Mouse (Mus musculus) kidney, embryonic 14.5 days (tissue): ENCODE measurements around the gene Lypd6b. TPM values are rescaled to one million over a fixed set of nuclear protein-coding genes. Genes with fewer than 3 reads are reported as not detected.
A peak's percentile ranks its signal among the peaks of the same experiment; 100 is the strongest.

ENCODE experiments used
- ATAC-seq: fragments of 200-750 bp; cut with Nextera tagmentation; 2 replicates; pipeline ENCODE4 v1.8.0; 2017; ENCODE audit warnings: moderate number of reproducible peaks, mild to moderate bottlenecking, moderate TSS enrichment, moderate library complexity; ENCODE audit not compliant: low FRiP score, low TSS enrichment
- H3K27ac ChIP-seq: fragments of 300-500 bp; sonication (generic); 2 replicates; pipeline ENCODE4 v1.5.1; 2014; ENCODE audit warnings: low read depth, mild to moderate bottlenecking, low read length, moderate library complexity, mixed read lengths
- H3K27me3 ChIP-seq: fragments of 300-500 bp; sonication (generic); 2 replicates; pipeline ENCODE4 v1.6.1; 2014; ENCODE audit warnings: mild to moderate bottlenecking, low read length; ENCODE audit not compliant: control insufficient read depth, insufficient read depth
- H3K36me3 ChIP-seq: fragments of 300-500 bp; sonication (generic); 2 replicates; pipeline ENCODE4 v1.6.1; 2014; ENCODE audit warnings: low read length, mixed read lengths; ENCODE audit not compliant: control insufficient read depth, insufficient read depth
- H3K4me1 ChIP-seq: fragments of 300-500 bp; sonication (generic); 2 replicates; pipeline ENCODE4 v1.6.1; 2014; ENCODE audit warnings: low read length, mixed read lengths; ENCODE audit not compliant: control insufficient read depth, insufficient read depth
- H3K4me2 ChIP-seq: fragments of 300-500 bp; sonication (generic); replicated peaks from 2 replicates; pipeline ENCODE4 v1.6.1; 2014; ENCODE audit warnings: low read depth, mild to moderate bottlenecking, low read length
- H3K4me3 ChIP-seq: fragments of 300-500 bp; sonication (generic); 2 replicates; pipeline ENCODE4 v1.5.1; 2014; ENCODE audit warnings: mild to moderate bottlenecking, low read length
- H3K9ac ChIP-seq: fragments of 300-500 bp; sonication (generic); 2 replicates; pipeline ENCODE4 v1.6.1; 2014; ENCODE audit warnings: low read depth, mild to moderate bottlenecking, low read length, moderate library complexity
- H3K9me3 ChIP-seq: fragments of 300-500 bp; sonication (generic); 2 replicates; pipeline ENCODE4 v1.6.1; 2016; ENCODE audit warnings: low read length; ENCODE audit not compliant: control insufficient read depth
- WGBS: fragments of 180-500 bp; shearing (Covaris S2); extraction: QIAGEN DNeasy Blood & Tissue Kit; methylation state at CpG from one replicate; pipeline ENCODE4 v1.1.7; 2014; 5-methylcytosine and 5-hydroxymethylcytosine counted together
- polyA plus RNA-seq: library from polyadenylated mRNA; unstranded; fragments of >200 nt; fragmentation: Nextera tagmentation; extraction: Ambion mirVana; gene quantifications from 2 replicates; pipeline ENCODE4 v1.2.1, GENCODE M21; 2014

The Lypd6b gene
- polyA plus RNA-seq, 1 experiment from 2014 or later: 11.4 TPM

GRCm38 (mm10) chr2:49825588-49825987 is 38.1 kb downstream of the Lypd6b start:
- Histone ChIP-seq H3K9ac (no peak overlapping the region), H3K4me1 (0 out of 2 replicates have a peak, but pooled peaks cover 7% of the 10 kb centered on the region), H3K27me3 (no peaks in the 10 kb centered on the region), H3K4me3 (no peak overlapping the region), H3K27ac (no peak overlapping the region), H3K4me2 (no peak overlapping the region), H3K9me3 (no peaks in the 10 kb centered on the region), H3K36me3 (no peaks in the 10 kb centered on the region)
- no peak for ATAC-seq
- 22% methylated on average over 1 of the region's 1 CpGs for WGBS

GRCm38 (mm10) chr2:49827756-49828155 is 40.3 kb downstream of the Lypd6b start:
- Histone ChIP-seq H3K9me3 (no peaks in the 10 kb centered on the region), H3K4me2 (no peak overlapping the region), H3K9ac (no peak overlapping the region), H3K27me3 (no peaks in the 10 kb centered on the region), H3K27ac (peak overlapping the region; percentile 59; the same call in 1 of the 2 replicates), H3K4me1 (0 out of 2 replicates have a peak, but pooled peaks cover 7% of the 10 kb centered on the region), H3K36me3 (no peaks in the 10 kb centered on the region), H3K4me3 (no peak overlapping the region)
- WGBS: 6% methylated on average over 4 of the region's 4 CpGs
- ATAC-seq: peak; percentile 94

- Histone ChIP-seq H3K9me3 (no peaks in the 10 kb centered on the region), H3K27ac (no peak overlapping the region), H3K4me3 (no peak overlapping the region), H3K27me3 (no peaks in the 10 kb centered on the region), H3K4me1 (0 out of 2 replicates have a peak, but pooled peaks cover 7% of the 10 kb centered on the region), H3K36me3 (no peaks in the 10 kb centered on the region), H3K4me2 (no peak overlapping the region), H3K9ac (no peak overlapping the region)
- ATAC-seq: no peak
- WGBS: 91% methylated on average over 3 of the region's 3 CpGs
These were observed 42.9 kb downstream of the Lypd6b start for GRCm38 (mm10) chr2:49830369-49830768.

GRCm38 (mm10) chr2:49832277-49832803 is 44.9 kb downstream of the Lypd6b start:
- ATAC-seq: no peak
- Histone ChIP-seq H3K9ac (no peak overlapping the region), H3K27me3 (no peaks in the 10 kb centered on the region), H3K4me2 (no peak overlapping the region), H3K4me3 (no peak overlapping the region), H3K36me3 (no peaks in the 10 kb centered on the region), H3K27ac (no peak overlapping the region), H3K9me3 (no peaks in the 10 kb centered on the region), H3K4me1 (no peaks in the 10 kb centered on the region; the same call in 1 of the 2 replicates)
- 73% methylated on average over 9 of the region's 9 CpGs for WGBS

GRCm38 (mm10) chr2:49837454-49838059 is 50.1 kb downstream of the Lypd6b start:
- H3K9ac ChIP-seq: no peak overlapping the region
- H3K36me3 ChIP-seq: no peaks in the 10 kb centered on the region
- H3K27ac ChIP-seq: no peak overlapping the region
- no peaks in the 10 kb centered on the region for H3K27me3 ChIP-seq
- H3K4me1 ChIP-seq: peaks cover 8% of the 10 kb centered on the region
- H3K9me3 ChIP-seq: no peaks in the 10 kb centered on the region
- no peak overlapping the region for H3K4me2 ChIP-seq
- no peak for ATAC-seq
- 49% methylated on average over 12 of the region's 12 CpGs for WGBS
- no peak overlapping the region for H3K4me3 ChIP-seq

GRCm38 (mm10) chr2:49838611-49839010 is 51.1 kb downstream of the Lypd6b start:
- Histone ChIP-seq H3K4me2 (no peak overlapping the region), H3K4me1 (peaks cover 8% of the 10 kb centered on the region), H3K9me3 (no peaks in the 10 kb centered on the region), H3K27me3 (no peaks in the 10 kb centered on the region), H3K36me3 (no peaks in the 10 kb centered on the region), H3K9ac (no peak overlapping the region), H3K4me3 (no peak overlapping the region), H3K27ac (no peak overlapping the region)
- WGBS: 44% methylated on average over 7 of the region's 7 CpGs
- no peak for ATAC-seq

- H3K36me3 ChIP-seq: no peaks in the 10 kb centered on the region
- peak; percentile 66; the same call in 1 of the 2 replicates for ATAC-seq
- H3K27ac ChIP-seq: no peak overlapping the region
- no peak overlapping the region for H3K4me2 ChIP-seq
- H3K27me3 ChIP-seq: no peaks in the 10 kb centered on the region
- H3K9me3 ChIP-seq: no peaks in the 10 kb centered on the region
- H3K9ac ChIP-seq: no peak overlapping the region
- 45% methylated on average over 6 of the region's 6 CpGs for WGBS
- H3K4me1 ChIP-seq: peaks cover 8% of the 10 kb centered on the region
- H3K4me3 ChIP-seq: no peak overlapping the region
These were observed 53.1 kb downstream of the Lypd6b start for GRCm38 (mm10) chr2:49840573-49840972.

GRCm38 (mm10) chr2:49841089-49841488 is 53.6 kb downstream of the Lypd6b start:
- H3K9ac ChIP-seq: no peak overlapping the region
- H3K36me3 ChIP-seq: no peaks in the 10 kb centered on the region
- H3K27me3 ChIP-seq: no peaks in the 10 kb centered on the region
- no peaks in the 10 kb centered on the region for H3K9me3 ChIP-seq
- no peak overlapping the region for H3K27ac ChIP-seq
- H3K4me3 ChIP-seq: no peak overlapping the region
- no peak overlapping the region for H3K4me2 ChIP-seq
- H3K4me1 ChIP-seq: peaks cover 8% of the 10 kb centered on the region
- no peak for ATAC-seq
- 96% methylated on average over 5 of the region's 5 CpGs for WGBS

GRCm38 (mm10) chr2:49845104-49845503 is 57.6 kb downstream of the Lypd6b start:
- no peak overlapping the region for H3K4me3 ChIP-seq
- peaks cover 4% of the 10 kb centered on the region; the same call in 1 of the 2 replicates for H3K4me1 ChIP-seq
- H3K4me2 ChIP-seq: no peak overlapping the region
- no peaks in the 10 kb centered on the region for H3K9me3 ChIP-seq
- no peak for ATAC-seq
- H3K27me3 ChIP-seq: no peaks in the 10 kb centered on the region
- H3K27ac ChIP-seq: no peak overlapping the region
- H3K9ac ChIP-seq: no peak overlapping the region
- no peaks in the 10 kb centered on the region for H3K36me3 ChIP-seq
- WGBS: 69% methylated on average over 7 of the region's 7 CpGs
